Mouse (Mus musculus) heart, embryonic 12.5 days (tissue): Measurements from ENCODE around the gene 4933406M09Rik. TPM values are rescaled to one million over a fixed set of nuclear protein-coding genes. Genes with fewer than 3 reads are reported as not detected.

Experiments
- ATAC-seq: fragments of 200-750 bp; cut with Nextera tagmentation; 2 replicates; pipeline ENCODE4 v1.8.0; 2017; ENCODE audit warnings: moderate TSS enrichment, moderate library complexity; ENCODE audit not compliant: insufficient number of reproducible peaks, low FRiP score
- H3K27ac ChIP-seq: fragments of 300-500 bp; sonication (generic); 2 replicates; pipeline ENCODE4 v1.5.1; 2016; ENCODE audit warnings: mild to moderate bottlenecking, moderate library complexity; ENCODE audit not compliant: poor library complexity, severe bottlenecking
- H3K27me3 ChIP-seq: fragments of 300-500 bp; sonication (generic); replicated peaks from 2 replicates; pipeline ENCODE4 v1.6.1; 2016; ENCODE audit warnings: mild to moderate bottlenecking, moderate library complexity
- H3K36me3 ChIP-seq: fragments of 300-500 bp; sonication (generic); 2 replicates; pipeline ENCODE4 v1.6.1; 2016; ENCODE audit warnings: mild to moderate bottlenecking, moderate library complexity
- H3K4me1 ChIP-seq: fragments of 300-500 bp; sonication (generic); replicated peaks from 2 replicates; pipeline ENCODE4 v1.6.1; 2016; ENCODE audit warnings: mild to moderate bottlenecking
- H3K4me2 ChIP-seq: fragments of 300-500 bp; sonication (generic); 2 replicates; pipeline ENCODE4 v1.6.1; 2016; ENCODE audit warnings: mild to moderate bottlenecking, moderate library complexity
- H3K4me3 ChIP-seq: fragments of 300-500 bp; sonication (generic); 2 replicates; pipeline ENCODE4 v1.5.1; 2016; ENCODE audit warnings: mild to moderate bottlenecking
- H3K9ac ChIP-seq: fragments of 300-500 bp; sonication (generic); 2 replicates; pipeline ENCODE4 v1.6.1; 2016; ENCODE audit warnings: mild to moderate bottlenecking, moderate library complexity
- H3K9me3 ChIP-seq: fragments of 300-500 bp; sonication (generic); replicated peaks from 2 replicates; pipeline ENCODE4 v1.6.1; 2016; ENCODE audit warnings: mild to moderate bottlenecking, moderate library complexity
- WGBS: fragments of 180-500 bp; shearing (Covaris S2); methylation state at CpG from one replicate; pipeline ENCODE4 v1.1.7; 2016; 5-methylcytosine and 5-hydroxymethylcytosine counted together
- polyA plus RNA-seq: library from polyadenylated mRNA; unstranded; fragments of >200 nt; fragmentation: Nextera tagmentation; extraction: Ambion mirVana; gene quantifications from 2 replicates; pipeline ENCODE4 v1.2.1, GENCODE M21; 2016

The 4933406M09Rik gene
- polyA plus RNA-seq, 1 experiment from 2014 or later, result not detected

- no peak overlapping the region for H3K4me2 ChIP-seq
- 37% methylated on average over 2 of the region's 2 CpGs for WGBS
- H3K4me3 ChIP-seq, result no peak overlapping the region
- H3K4me1 ChIP-seq, result peaks cover 38% of the 10 kb centered on the region
- peaks cover 33% of the 10 kb centered on the region for H3K36me3 ChIP-seq
- H3K27me3 ChIP-seq, result no peaks in the 10 kb centered on the region
- no peak overlapping the region for H3K9ac ChIP-seq
- ATAC-seq, result no peak
- H3K9me3 ChIP-seq, result no peaks in the 10 kb centered on the region
- peak overlapping the region; percentile 91; the same call in 1 of the 2 replicates for H3K27ac ChIP-seq
Observed at GRCm38 (mm10) chr1:134414038-134414437, 28.3 kb downstream of the 4933406M09Rik start.

DNA sequence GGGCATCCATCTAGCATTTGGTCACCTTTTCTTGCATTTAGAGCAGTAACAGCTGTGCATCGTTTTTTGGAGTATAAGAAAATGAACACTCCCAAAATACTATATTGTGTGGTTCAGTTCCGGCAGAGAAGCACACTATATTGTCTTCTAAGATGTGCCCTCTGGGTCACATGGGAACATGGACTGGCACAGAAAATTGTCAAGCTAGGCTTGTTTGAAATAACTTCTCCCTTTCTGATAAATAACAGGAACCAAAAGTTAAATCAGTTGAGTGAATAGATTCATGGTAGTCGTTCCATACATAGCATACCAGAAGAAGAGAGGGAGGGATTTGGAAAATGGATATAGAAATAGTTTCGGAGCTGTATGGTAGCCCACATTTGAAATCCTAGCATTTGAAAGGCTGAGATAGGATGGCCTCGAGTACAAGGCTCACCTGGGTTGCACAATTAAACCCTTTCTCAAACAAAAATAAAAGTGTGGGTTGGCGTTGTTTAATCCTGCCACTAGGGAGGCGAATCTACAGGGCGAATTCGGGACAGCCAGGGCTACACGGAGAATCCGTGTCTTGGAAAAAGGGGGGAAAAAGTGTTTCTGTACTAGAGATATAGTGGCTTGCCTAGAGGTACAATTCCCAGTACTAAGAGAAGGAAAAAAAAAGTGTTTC, 28.9 kb downstream of the 4933406M09Rik start:
- 0 out of 2 replicates have a peak, but pooled peaks have one; percentile 2 for ATAC-seq
- Histone ChIP-seq H3K36me3 (peaks cover 27% of the 10 kb centered on the region), H3K27ac (peak overlapping the region; percentile 91), H3K4me1 (peaks cover 44% of the 10 kb centered on the region), H3K4me3 (peak overlapping the region; percentile 78), H3K27me3 (no peaks in the 10 kb centered on the region), H3K4me2 (peak overlapping the region; percentile 72), H3K9me3 (no peaks in the 10 kb centered on the region), H3K9ac (peak overlapping the region; percentile 59; the same call in 1 of the 2 replicates)
- WGBS, result 14% methylated on average over 11 of the region's 11 CpGs

DNA sequence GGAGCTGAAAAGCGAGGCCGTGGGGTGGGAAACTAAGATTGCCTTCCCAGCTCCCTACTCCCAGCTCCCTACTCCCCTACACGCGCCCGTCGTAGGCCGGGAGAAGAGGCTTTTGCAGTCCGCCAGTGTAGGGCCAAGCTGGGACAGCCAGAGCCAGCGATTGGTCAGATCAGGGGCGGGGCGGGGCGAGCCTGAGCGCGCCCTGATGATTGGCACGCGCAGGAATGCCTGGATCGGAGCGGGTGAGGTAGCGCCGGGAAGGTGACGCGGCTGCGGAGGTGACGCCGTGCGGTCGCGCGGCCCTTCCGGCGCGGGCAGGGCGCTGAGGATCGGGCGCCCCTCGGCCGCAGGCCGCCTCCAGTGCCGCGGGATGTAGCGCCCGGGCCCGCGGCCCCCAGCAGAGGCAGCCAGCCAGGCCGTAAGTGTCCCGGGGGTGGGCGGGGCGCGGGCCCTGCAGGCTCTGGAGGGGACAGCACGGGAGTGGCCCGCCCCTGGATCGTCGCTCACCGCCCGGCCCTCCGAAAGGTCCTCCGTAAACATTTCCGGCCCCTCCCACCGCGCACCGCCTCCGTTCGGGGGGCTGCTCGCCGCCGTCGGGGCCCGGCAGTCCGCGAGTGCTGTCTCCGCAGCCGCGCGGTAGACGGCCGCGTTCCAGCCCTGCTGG, 29.6 kb downstream of the 4933406M09Rik start, which contains the start of gene Adipor1:
TSS of gene Adipor1 (plus strand) at position 211 of the 664 bp plus-strand sequence.
- Histone ChIP-seq H3K9ac (peak within 1 kb of the TSS; percentile 94), H3K4me2 (peak within 1 kb of the TSS; percentile 72), H3K9me3 (no peaks in the 10 kb centered on the region), H3K27ac (peak within 1 kb of the TSS; percentile 91), H3K4me3 (peak within 1 kb of the TSS; percentile 78), H3K27me3 (no peaks in the 10 kb centered on the region), H3K36me3 (peaks cover 21% of the 10 kb centered on the region), H3K4me1 (peaks cover 51% of the 10 kb centered on the region)
- WGBS, result under 1% methylated on average over 73 of the region's 77 CpGs
- peak; percentile 99 for ATAC-seq

DNA sequence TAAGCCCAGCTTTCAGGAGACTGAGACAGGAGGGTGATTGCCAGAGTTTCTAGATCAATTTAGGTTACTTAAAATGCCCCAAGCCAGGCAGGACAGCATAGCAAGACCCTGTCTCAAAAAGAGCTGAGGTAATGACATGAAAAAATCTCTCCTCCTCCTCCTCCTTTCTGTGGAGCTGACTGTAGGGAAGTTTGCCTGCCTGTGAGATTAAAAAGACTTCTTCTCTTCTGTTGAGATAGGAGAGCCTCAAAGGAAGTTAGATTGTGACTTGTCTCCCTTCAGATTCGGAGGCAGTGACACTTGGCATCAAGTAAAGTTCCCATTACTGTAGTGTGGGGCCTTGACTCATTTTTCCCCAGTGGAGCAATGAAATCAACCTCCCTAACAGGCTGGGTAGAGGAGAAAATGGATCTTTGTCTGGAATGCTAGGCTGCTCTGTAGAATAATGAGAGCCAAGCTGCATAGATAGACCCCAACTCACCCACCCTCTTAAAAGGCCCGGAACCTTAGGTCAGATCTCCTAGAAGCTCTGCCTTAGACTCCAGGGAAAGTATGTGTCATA, 32.8 kb downstream of the 4933406M09Rik start:
- Histone ChIP-seq H3K36me3 (peaks cover 7% of the 10 kb centered on the region; the same call in 1 of the 2 replicates), H3K27ac (peak overlapping the region; percentile 48; the same call in 1 of the 2 replicates), H3K27me3 (no peaks in the 10 kb centered on the region), H3K4me2 (peak overlapping the region; percentile 36; the same call in 1 of the 2 replicates), H3K9me3 (no peaks in the 10 kb centered on the region), H3K4me3 (no peak overlapping the region), H3K4me1 (peaks cover 72% of the 10 kb centered on the region), H3K9ac (no peak overlapping the region)
- 46% methylated on average over 2 of the region's 2 CpGs for WGBS
- no peak for ATAC-seq

DNA sequence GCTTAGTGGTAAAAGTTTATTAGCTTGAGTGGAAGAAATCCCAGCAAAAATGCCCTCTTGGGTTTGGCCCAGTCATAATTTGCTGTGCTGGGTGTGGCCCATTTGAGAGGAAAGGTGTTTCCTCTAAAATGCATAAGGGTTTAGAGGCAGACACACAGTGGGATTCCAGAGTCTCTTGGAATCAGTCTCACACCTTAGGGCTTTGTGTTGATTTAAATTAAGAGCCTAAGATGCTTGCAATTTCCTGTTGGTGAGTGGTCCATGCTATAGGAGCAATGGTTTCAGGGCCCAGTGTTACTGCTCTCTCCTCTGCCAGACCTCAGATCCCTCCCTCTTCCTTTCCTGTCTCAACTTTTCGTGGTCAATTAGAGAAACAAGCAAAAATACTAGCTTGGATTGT, 33.4 kb downstream of the 4933406M09Rik start:
- WGBS, result 32% methylated on average over 1 of the region's 1 CpGs
- H3K9me3 ChIP-seq, result no peaks in the 10 kb centered on the region
- peaks cover 14% of the 10 kb centered on the region; the same call in 1 of the 2 replicates for H3K36me3 ChIP-seq
- H3K27ac ChIP-seq, result peak overlapping the region; percentile 48
- H3K4me1 ChIP-seq, result peaks cover 73% of the 10 kb centered on the region
- no peak overlapping the region for H3K4me3 ChIP-seq
- peak overlapping the region; percentile 36 for H3K4me2 ChIP-seq
- no peak for ATAC-seq
- no peaks in the 10 kb centered on the region for H3K27me3 ChIP-seq
- 0 out of 2 replicates have a peak overlapping the region, but pooled peaks have one; percentile 10 for H3K9ac ChIP-seq

GRCm38 (mm10) chr1:134419751-134420458, 34.2 kb downstream of the 4933406M09Rik start:
- H3K27me3 ChIP-seq, result no peaks in the 10 kb centered on the region
- H3K9me3 ChIP-seq, result no peaks in the 10 kb centered on the region
- H3K36me3 ChIP-seq, result peaks cover 22% of the 10 kb centered on the region
- H3K4me3 ChIP-seq, result no peak overlapping the region; the same call in 1 of the 2 replicates
- peaks cover 66% of the 10 kb centered on the region for H3K4me1 ChIP-seq
- H3K4me2 ChIP-seq, result peak overlapping the region; percentile 36
- no peak for ATAC-seq
- peak overlapping the region; percentile 63 for H3K27ac ChIP-seq
- 46% methylated on average over 5 of the region's 5 CpGs for WGBS
- no peak overlapping the region; the same call in 1 of the 2 replicates for H3K9ac ChIP-seq

DNA sequence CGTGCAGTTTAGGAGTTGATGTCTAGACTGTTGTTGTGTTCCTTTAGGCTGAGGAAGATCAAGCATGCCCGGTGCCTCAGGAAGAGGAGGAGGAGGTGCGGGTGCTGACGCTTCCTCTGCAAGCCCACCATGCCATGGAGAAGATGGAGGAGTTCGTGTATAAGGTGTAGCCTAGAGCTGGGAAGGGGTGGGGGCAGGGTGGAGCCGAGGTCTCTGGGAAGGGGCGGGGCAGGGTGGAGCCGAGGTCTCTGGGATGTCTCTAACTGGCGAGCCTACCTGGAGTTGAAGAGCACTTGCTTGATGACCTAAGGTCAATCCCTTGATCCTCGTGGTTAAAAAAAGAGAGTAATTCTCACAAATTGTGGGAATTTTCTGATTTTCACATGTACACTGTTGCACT, 38.2 kb downstream of the 4933406M09Rik start:
- Histone ChIP-seq H3K27ac (no peak overlapping the region), H3K4me2 (no peak overlapping the region; the same call in 1 of the 2 replicates), H3K4me1 (peaks cover 51% of the 10 kb centered on the region), H3K27me3 (no peaks in the 10 kb centered on the region), H3K9ac (no peak overlapping the region), H3K4me3 (no peak overlapping the region), H3K9me3 (no peaks in the 10 kb centered on the region), H3K36me3 (peaks cover 61% of the 10 kb centered on the region)
- ATAC-seq, result peak; percentile 69
- 62% methylated on average over 10 of the region's 10 CpGs for WGBS

- peaks cover 27% of the 10 kb centered on the region for H3K4me1 ChIP-seq
- peak; percentile 92 for ATAC-seq
- no peak overlapping the region for H3K4me2 ChIP-seq
- 6% methylated on average over 5 of the region's 5 CpGs for WGBS
- no peaks in the 10 kb centered on the region for H3K27me3 ChIP-seq
- H3K36me3 ChIP-seq, result peaks cover 82% of the 10 kb centered on the region
- no peak overlapping the region for H3K4me3 ChIP-seq
- peak overlapping the region; percentile 69 for H3K27ac ChIP-seq
- peak overlapping the region; percentile 25; the same call in 1 of the 2 replicates for H3K9ac ChIP-seq
- H3K9me3 ChIP-seq, result no peaks in the 10 kb centered on the region
Observed at GRCm38 (mm10) chr1:134426289-134426688, 40.5 kb downstream of the 4933406M09Rik start.

GRCm38 (mm10) chr1:134433002-134433401, 47.3 kb downstream of the 4933406M09Rik start:
- Histone ChIP-seq H3K4me1 (no peaks in the 10 kb centered on the region), H3K4me2 (no peak overlapping the region), H3K9ac (no peak overlapping the region), H3K27me3 (no peaks in the 10 kb centered on the region), H3K4me3 (no peak overlapping the region), H3K9me3 (no peaks in the 10 kb centered on the region), H3K36me3 (peaks cover 55% of the 10 kb centered on the region), H3K27ac (no peak overlapping the region)
- 87% methylated on average over 10 of the region's 10 CpGs for WGBS
- no peak for ATAC-seq

DNA sequence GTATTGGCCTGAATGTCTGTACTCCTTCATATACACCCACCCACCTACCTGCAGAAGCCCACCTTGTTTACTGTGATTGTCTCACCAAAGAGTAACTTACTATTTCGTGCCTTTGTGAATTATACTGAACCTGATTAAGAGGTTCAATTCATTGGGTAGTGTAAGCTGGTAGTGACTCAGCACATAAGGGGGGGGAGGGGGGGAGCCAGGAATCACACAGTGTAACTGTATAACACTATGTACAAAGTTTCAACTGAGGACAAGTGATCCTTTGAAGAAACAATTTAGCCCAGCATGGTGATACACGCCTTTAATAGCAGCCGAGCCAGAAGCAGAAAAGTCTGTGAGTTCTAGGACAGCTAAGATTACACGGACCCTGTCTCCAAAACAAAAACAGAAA, 47.7 kb downstream of the 4933406M09Rik start:
- H3K4me1 ChIP-seq, result no peaks in the 10 kb centered on the region
- H3K4me3 ChIP-seq, result no peak overlapping the region
- no peak overlapping the region for H3K4me2 ChIP-seq
- no peaks in the 10 kb centered on the region for H3K27me3 ChIP-seq
- peaks cover 50% of the 10 kb centered on the region for H3K36me3 ChIP-seq
- H3K27ac ChIP-seq, result no peak overlapping the region
- ATAC-seq, result no peak
- no peak overlapping the region for H3K9ac ChIP-seq
- WGBS, result 89% methylated on average over 4 of the region's 4 CpGs
- H3K9me3 ChIP-seq, result no peaks in the 10 kb centered on the region
